Mouse (Mus musculus) thymus, adult 2 months (tissue): ENCODE measurements around the gene Smad3.

Experiments
- CTCF ChIP-seq: fragments of 200-500 bp; IDR thresholded peaks from 2 replicates; pipeline ENCODE4 v1.5.1; 2012; ENCODE audit warnings: mild to moderate bottlenecking, control low read depth, low read length, moderate library complexity, borderline replicate concordance; ENCODE audit not compliant: control insufficient read depth, poor library complexity, insufficient read depth; ENCODE audit errors: extremely low read depth
- POLR2A ChIP-seq: fragments of 200-500 bp; IDR thresholded peaks from 2 replicates; pipeline ENCODE4 v1.6.1; 2012; ENCODE audit warnings: mild to moderate bottlenecking, low read length, control low read depth, moderate library complexity; ENCODE audit not compliant: control insufficient read depth, poor library complexity, insufficient read depth; ENCODE audit errors: extremely low read depth

DNA sequence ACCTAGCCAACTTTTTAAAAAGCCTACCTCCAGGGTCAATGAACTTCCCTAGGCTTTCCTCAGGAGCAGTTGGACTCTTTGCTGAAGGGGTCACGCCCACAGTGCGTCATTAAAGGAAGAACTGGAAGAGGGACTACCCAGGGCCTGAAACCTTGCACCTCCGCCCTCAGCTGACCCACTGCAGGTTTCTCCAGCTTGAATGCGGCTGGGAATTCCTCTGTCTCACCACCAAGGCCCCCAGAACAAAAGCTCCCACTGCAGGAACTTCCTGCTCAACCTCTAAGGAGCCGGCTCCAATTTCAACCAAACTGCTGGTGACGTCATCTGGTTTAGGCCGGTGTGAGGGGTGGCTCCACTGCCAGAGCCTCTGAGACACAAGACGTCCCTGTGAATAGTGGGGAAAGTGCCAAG is 45.4 kb upstream of the Smad3 start:
- TF ChIP-seq CTCF (no peak), POLR2A (no peak)
